Mouse (Mus musculus) megakaryocyte, embryonic 14.5 days (primary cell): Measurements from ENCODE around the gene Olfr323.

Experiments
- FLI1 ChIP-seq: IDR thresholded peaks from 2 replicates; pipeline ENCODE4 v1.6.1; 2012; ENCODE audit warnings: low read length, inconsistent platforms, mixed read lengths
- GATA1 ChIP-seq: IDR thresholded peaks from 3 replicates; pipeline ENCODE4 v1.6.1; 2012; ENCODE audit warnings: mixed read lengths, low read length, inconsistent platforms, borderline replicate concordance

GRCm38 (mm10) chr11:58636376-58636977 is 6.2 kb upstream of the Olfr323 start:
- no peak for TF ChIP-seq GATA1
- no peak for TF ChIP-seq FLI1
